11 mouse cellular contexts compared by ENCODE assay signal in the genomic region with DNA sequence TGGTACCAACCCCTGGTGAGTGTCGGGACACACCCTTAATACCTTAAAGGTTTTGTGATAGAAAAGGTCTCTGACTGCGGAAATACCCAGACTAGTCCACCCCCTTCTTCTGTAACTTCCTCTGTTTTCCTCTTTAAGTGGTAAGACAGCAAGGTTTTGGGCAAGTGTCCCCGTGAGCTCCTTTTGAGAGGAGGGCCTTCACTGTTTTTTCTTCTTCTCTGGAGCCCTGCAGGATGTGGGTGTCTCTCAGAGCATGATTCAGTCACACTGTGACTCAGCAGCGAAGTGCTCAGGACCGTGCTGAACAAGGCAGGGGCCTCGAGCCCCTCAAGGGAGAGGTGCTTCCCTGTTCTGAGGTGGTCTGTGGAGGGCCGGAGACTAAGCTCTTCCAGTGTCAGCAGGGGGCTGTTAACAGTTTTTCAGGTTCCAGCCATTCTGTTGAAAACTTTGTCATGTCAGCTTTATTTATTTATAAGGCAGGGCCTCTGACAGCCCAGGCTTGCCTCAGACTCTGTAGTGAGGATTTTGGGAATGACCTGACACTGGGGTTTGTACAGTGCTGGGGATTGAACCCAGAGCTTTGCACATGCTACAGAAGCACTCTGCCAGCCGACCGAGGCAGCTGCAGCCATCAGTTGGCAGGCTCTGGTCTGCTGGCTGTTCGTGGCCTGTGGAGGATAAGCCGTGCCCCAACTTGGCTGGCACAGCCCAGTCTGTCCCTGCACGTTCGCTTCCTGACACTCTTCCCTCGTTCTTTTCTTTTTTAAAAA. TPM values are rescaled to one million over a fixed set of nuclear protein-coding genes. Genes with fewer than 3 reads are reported as not detected.
A peak's percentile ranks its signal among the peaks of the same experiment; 100 is the strongest.
DNase-seq lines count a peak whose midpoint lies in the region; ATAC-seq and TF ChIP-seq lines count a peak whose summit lies in the region.
"Had no signal": no experiment of that assay in that cellular context is flagged by ENCODE, and none has a peak within 500 bp of the region (broad histone marks: within the 10 kb centered on the region; RNA-seq: fewer than 3 reads in every experiment).

No protein-coding gene starts in this region.

- no peaks in the 10 kb centered on the region for H3K27me3 ChIP-seq in liver, embryonic 13.5 days
- H3K27me3 ChIP-seq in liver, embryonic 11.5 days (replicated peaks; ENCODE audit: control insufficient read depth, insufficient read depth, low read length): no peaks in the 10 kb centered on the region
- H3K27me3 ChIP-seq in stomach, postnatal 0 days (ENCODE audit: control insufficient read depth, insufficient read depth, low read length): no peaks in the 10 kb centered on the region
- H3K27me3 ChIP-seq in midbrain, embryonic 13.5 days: no peaks in the 10 kb centered on the region

- no peak overlapping the region for H3K4me2 ChIP-seq in liver, embryonic 13.5 days
- H3K4me2 ChIP-seq in liver, embryonic 11.5 days: no peak overlapping the region
- no peak overlapping the region for H3K4me2 ChIP-seq in stomach, postnatal 0 days (replicated peaks; ENCODE audit: low read depth)
- H3K4me2 ChIP-seq in midbrain, embryonic 13.5 days (replicated peaks): no peak overlapping the region

- TF ChIP-seq EP300 in stomach, postnatal 0 days (optimal IDR thresholded peaks at IDR 0.05): no peak

- TF ChIP-seq CTCF in stomach, postnatal 0 days (IDR thresholded peaks at IDR 0.05; ENCODE audit: low read depth): no peak

- peaks cover 27% of the 10 kb centered on the region for H3K36me3 ChIP-seq in liver, embryonic 13.5 days
- H3K36me3 ChIP-seq in liver, embryonic 11.5 days (ENCODE audit: control insufficient read depth, insufficient read depth, low read length): 0 out of 2 replicates have a peak, but pooled peaks cover 3% of the 10 kb centered on the region
- H3K36me3 ChIP-seq in stomach, postnatal 0 days (ENCODE audit: control insufficient read depth, insufficient read depth, low read length): peaks cover 6% of the 10 kb centered on the region
- H3K36me3 ChIP-seq in midbrain, embryonic 13.5 days: peaks cover 55% of the 10 kb centered on the region

- no peak overlapping the region for H3K4me3 ChIP-seq in liver, embryonic 13.5 days (replicated peaks)
- no peak overlapping the region for H3K4me3 ChIP-seq in liver, embryonic 11.5 days (ENCODE audit: low read depth, low read length)
- no peak overlapping the region for H3K4me3 ChIP-seq in stomach, postnatal 0 days (ENCODE audit: low read depth, low read length)
- no peak overlapping the region for H3K4me3 ChIP-seq in midbrain, embryonic 13.5 days (replicated peaks)

- peaks cover 23% of the 10 kb centered on the region for H3K4me1 ChIP-seq in liver, embryonic 13.5 days (replicated peaks)
- H3K4me1 ChIP-seq in liver, embryonic 11.5 days (replicated peaks; ENCODE audit: control insufficient read depth, insufficient read depth, low read length): peaks cover 14% of the 10 kb centered on the region
- H3K4me1 ChIP-seq in stomach, postnatal 0 days (replicated peaks; ENCODE audit: control insufficient read depth, insufficient read depth): no peaks in the 10 kb centered on the region
- H3K4me1 ChIP-seq in midbrain, embryonic 13.5 days (replicated peaks): peaks cover 21% of the 10 kb centered on the region

- H3K27ac ChIP-seq in liver, embryonic 13.5 days: 0 out of 2 replicates have a peak overlapping the region, but pooled peaks have one; percentile 18
- no peak overlapping the region for H3K27ac ChIP-seq in liver, embryonic 11.5 days (ENCODE audit: low read depth, low read length)
- peak overlapping the region; percentile 77 for H3K27ac ChIP-seq in stomach, postnatal 0 days (replicated peaks)
- H3K27ac ChIP-seq in midbrain, embryonic 13.5 days: no peak overlapping the region

- H3K9me3 ChIP-seq in liver, embryonic 13.5 days (replicated peaks): no peaks in the 10 kb centered on the region
- no peaks in the 10 kb centered on the region for H3K9me3 ChIP-seq in liver, embryonic 11.5 days (ENCODE audit: control insufficient read depth, low read length)
- no peaks in the 10 kb centered on the region for H3K9me3 ChIP-seq in stomach, postnatal 0 days (ENCODE audit: control insufficient read depth, low read length)
- no peaks in the 10 kb centered on the region for H3K9me3 ChIP-seq in midbrain, embryonic 13.5 days

- no peak for ATAC-seq in liver, embryonic 13.5 days (ENCODE audit: low read depth)
- ATAC-seq in liver, embryonic 11.5 days (replicated peaks; ENCODE audit: low FRiP score): no peak
- ATAC-seq in granulocyte monocyte progenitor cell, adult 5-6 weeks (replicated peaks; ENCODE audit: poor library complexity, severe bottlenecking): peak; percentile 81
- ATAC-seq in stomach, postnatal 0 days (ENCODE audit: low FRiP score, low TSS enrichment): no peak
- ATAC-seq in midbrain, embryonic 13.5 days: no peak

- 54% methylated on average over 14 of the region's 14 CpGs for WGBS in liver, embryonic 13.5 days (ENCODE audit: insufficient replicate concordance)
- 69% methylated on average over 14 of the region's 14 CpGs for WGBS in liver, embryonic 11.5 days
- WGBS in stomach, postnatal 0 days: 57% methylated on average over 14 of the region's 14 CpGs
- WGBS in midbrain, embryonic 13.5 days: 86% methylated on average over 14 of the region's 14 CpGs

- no peak overlapping the region for H3K9ac ChIP-seq in liver, embryonic 13.5 days
- H3K9ac ChIP-seq in liver, embryonic 11.5 days (ENCODE audit: low read depth, low read length): no peak overlapping the region
- no peak overlapping the region for H3K9ac ChIP-seq in stomach, postnatal 0 days (ENCODE audit: low read length)
- no peak overlapping the region for H3K9ac ChIP-seq in midbrain, embryonic 13.5 days (replicated peaks)

- peak; percentile 46 to 48 for DNase-seq in adrenal gland, postnatal 36 days
- no peak for DNase-seq in adrenal gland, postnatal 10 days
- DNase-seq in liver, embryonic 13.5 days: no peak
- DNase-seq in liver, embryonic 11.5 days (ENCODE audit: low spot score): no peak
- DNase-seq in stomach, postnatal 0 days (ENCODE audit: low spot score): no peak
- no peak for DNase-seq in urinary bladder, adult 2 months (ENCODE audit: low spot score)

RNA-seq across cellular contexts. Expression of gene Zbtb17, which starts 10.3 kb away (rescaled TPM):
- 10 to 100 TPM; 14.8 to 18.7 TPM for total RNA-seq in adrenal gland, postnatal 36 days (2021)
- 10 to 100 TPM; 16.2 to 20.0 TPM for total RNA-seq in adrenal gland, postnatal 10 days (2021)
- 9.5 and 11.4 TPM in 2 replicates for polyA plus RNA-seq in liver, embryonic 13.5 days (2015; fragmentation: Nextera tagmentation; extraction: Ambion mirVana)
- polyA plus RNA-seq in liver, embryonic 11.5 days (2014; fragmentation: Nextera tagmentation; extraction: Ambion mirVana): 24.3 and 26.4 TPM in 2 replicates
- total RNA-seq in granulocyte monocyte progenitor cell, adult 5-6 weeks (2014; fragmentation: Nextera tagmentation): 10.0 and 18.4 TPM in 2 replicates
- 19.9 and 28.9 TPM in 2 replicates for total RNA-seq in granulocyte monocyte progenitor cell, adult 5-6 weeks (2017)
- polyA plus RNA-seq in stomach, postnatal 0 days (2015; fragmentation: Nextera tagmentation; extraction: Ambion mirVana): 13.3 and 16.8 TPM in 2 replicates
- 54.7 and 61.0 TPM in 2 replicates for polyA plus RNA-seq in midbrain, embryonic 13.5 days (2015; fragmentation: Nextera tagmentation; extraction: Ambion mirVana)
- 23.4 and 26.3 TPM in 2 replicates for polyA plus RNA-seq in urinary bladder, adult 2 months (2012; rRNA removed)

RNA-seq across cellular contexts. Expression of gene Srarp, which starts 18.9 kb away (rescaled TPM):
- not detected for total RNA-seq in adrenal gland, postnatal 36 days (2021)
- not detected for total RNA-seq in adrenal gland, postnatal 10 days (2021)
- not detected in 2 replicates for polyA plus RNA-seq in liver, embryonic 13.5 days (2015; fragmentation: Nextera tagmentation; extraction: Ambion mirVana)
- not detected in 2 replicates for polyA plus RNA-seq in liver, embryonic 11.5 days (2014; fragmentation: Nextera tagmentation; extraction: Ambion mirVana)
- total RNA-seq in granulocyte monocyte progenitor cell, adult 5-6 weeks (2014; fragmentation: Nextera tagmentation): not detected in 2 replicates
- not detected in 2 replicates for total RNA-seq in granulocyte monocyte progenitor cell, adult 5-6 weeks (2017)
- polyA plus RNA-seq in stomach, postnatal 0 days (2015; fragmentation: Nextera tagmentation; extraction: Ambion mirVana): not detected in 2 replicates
- polyA plus RNA-seq in midbrain, embryonic 13.5 days (2015; fragmentation: Nextera tagmentation; extraction: Ambion mirVana): not detected in 2 replicates
- 0.81 and 0.85 TPM in 2 replicates for polyA plus RNA-seq in urinary bladder, adult 2 months (2012; rRNA removed)
- polyA plus RNA-seq: lung, embryonic 16.5 days had no signal

RNA-seq across cellular contexts. Expression of gene Hspb7, which starts 34.2 kb away (rescaled TPM):
- under 1 TPM; 0.33 to 0.46 TPM for total RNA-seq in adrenal gland, postnatal 36 days (2021)
- 10 to 100 TPM in 1 of 2 experiments, 1 to 10 TPM in 1; 9.0 to 31.7 TPM for total RNA-seq in adrenal gland, postnatal 10 days (2021)
- polyA plus RNA-seq in liver, embryonic 13.5 days (2015; fragmentation: Nextera tagmentation; extraction: Ambion mirVana): 0.03 and 0.23 TPM in 2 replicates
- 0.42 and 1.2 TPM in 2 replicates for polyA plus RNA-seq in liver, embryonic 11.5 days (2014; fragmentation: Nextera tagmentation; extraction: Ambion mirVana)
- not detected in 2 replicates for total RNA-seq in granulocyte monocyte progenitor cell, adult 5-6 weeks (2014; fragmentation: Nextera tagmentation)
- not detected in 2 replicates for total RNA-seq in granulocyte monocyte progenitor cell, adult 5-6 weeks (2017)
- 2.3 and 3.5 TPM in 2 replicates for polyA plus RNA-seq in stomach, postnatal 0 days (2015; fragmentation: Nextera tagmentation; extraction: Ambion mirVana)
- not detected in 2 replicates for polyA plus RNA-seq in midbrain, embryonic 13.5 days (2015; fragmentation: Nextera tagmentation; extraction: Ambion mirVana)
- polyA plus RNA-seq in urinary bladder, adult 2 months (2012; rRNA removed): 30.6 and 48.4 TPM in 2 replicates

RNA-seq across cellular contexts. Expression of gene Clcnkb, which starts 39.0 kb away (rescaled TPM):
- total RNA-seq in adrenal gland, postnatal 36 days (2021): not detected
- total RNA-seq in adrenal gland, postnatal 10 days (2021): not detected
- not detected in 2 replicates for polyA plus RNA-seq in liver, embryonic 13.5 days (2015; fragmentation: Nextera tagmentation; extraction: Ambion mirVana)
- polyA plus RNA-seq in liver, embryonic 11.5 days (2014; fragmentation: Nextera tagmentation; extraction: Ambion mirVana): not detected in 2 replicates
- not detected in 2 replicates for total RNA-seq in granulocyte monocyte progenitor cell, adult 5-6 weeks (2014; fragmentation: Nextera tagmentation)
- total RNA-seq in granulocyte monocyte progenitor cell, adult 5-6 weeks (2017): not detected in 2 replicates
- polyA plus RNA-seq in stomach, postnatal 0 days (2015; fragmentation: Nextera tagmentation; extraction: Ambion mirVana): not detected in 2 replicates
- not detected in 2 replicates for polyA plus RNA-seq in midbrain, embryonic 13.5 days (2015; fragmentation: Nextera tagmentation; extraction: Ambion mirVana)
- polyA plus RNA-seq in urinary bladder, adult 2 months (2012; rRNA removed): 0.30 TPM in 1 of 2 replicates, not detected in the other
- total RNA-seq: layer of hippocampus, postnatal 14 days had no signal

RNA-seq across cellular contexts. Expression of gene Clcnka, which starts 56.2 kb away (rescaled TPM):
- total RNA-seq in adrenal gland, postnatal 36 days (2021): not detected
- not detected for total RNA-seq in adrenal gland, postnatal 10 days (2021)
- polyA plus RNA-seq in liver, embryonic 13.5 days (2015; fragmentation: Nextera tagmentation; extraction: Ambion mirVana): not detected in 2 replicates
- polyA plus RNA-seq in liver, embryonic 11.5 days (2014; fragmentation: Nextera tagmentation; extraction: Ambion mirVana): 0.19 TPM in 1 of 2 replicates, not detected in the other
- total RNA-seq in granulocyte monocyte progenitor cell, adult 5-6 weeks (2014; fragmentation: Nextera tagmentation): not detected in 2 replicates
- not detected in 2 replicates for total RNA-seq in granulocyte monocyte progenitor cell, adult 5-6 weeks (2017)
- polyA plus RNA-seq in stomach, postnatal 0 days (2015; fragmentation: Nextera tagmentation; extraction: Ambion mirVana): 0.08 TPM in 1 of 2 replicates, not detected in the other
- polyA plus RNA-seq in midbrain, embryonic 13.5 days (2015; fragmentation: Nextera tagmentation; extraction: Ambion mirVana): 0.09 TPM in 1 of 2 replicates, not detected in the other
- not detected in 2 replicates for polyA plus RNA-seq in urinary bladder, adult 2 months (2012; rRNA removed)
- total RNA-seq: heart, postnatal 14 days had no signal

Comparison
In these comparisons a context has a peak if more than half of its experiments do, and no peak if none do; other contexts are left out.
1. DNase-seq: peak in adrenal gland, postnatal 36 days (2 of 2); none in adrenal gland, postnatal 10 days (single experiment), liver, embryonic 13.5 days (single experiment), liver, embryonic 11.5 days (single experiment), stomach, postnatal 0 days (single experiment) and urinary bladder, adult 2 months (single experiment).
2. H3K27ac ChIP-seq: peak in liver, embryonic 13.5 days (single experiment) and stomach, postnatal 0 days (single experiment); none in liver, embryonic 11.5 days (single experiment) and midbrain, embryonic 13.5 days (single experiment).